Mouse (Mus musculus) leukemia stem cell, adult 10-12 weeks (primary cell): Measurements from ENCODE around the gene Olfr50. TPM values are rescaled to one million over a fixed set of nuclear protein-coding genes. Genes with fewer than 3 reads are reported as not detected.

Source experiments
- polyA plus RNA-seq: library from polyadenylated mRNA; stranded (reverse); fragments of >175 nt; gene quantifications from 2 replicates; pipeline ENCODE4 v1.2.3, GENCODE M21; 2012; ENCODE audit warnings: low replicate concordance

The Olfr50 gene
- 0.03 TPM in 1 of 2 replicates, not detected in the other for polyA plus RNA-seq

GRCm38 (mm10) chr2:36790238-36790637, at the start of gene Olfr50:
Gene Olfr50, plus strand, starts transcription at chr2:36790538.

GRCm38 (mm10) chr2:36783976-36784375, 6.4 kb upstream of the Olfr50 start, which contains the start of gene Olfr348:
Gene Olfr348, plus strand, starts transcription at chr2:36784276.

DNA sequence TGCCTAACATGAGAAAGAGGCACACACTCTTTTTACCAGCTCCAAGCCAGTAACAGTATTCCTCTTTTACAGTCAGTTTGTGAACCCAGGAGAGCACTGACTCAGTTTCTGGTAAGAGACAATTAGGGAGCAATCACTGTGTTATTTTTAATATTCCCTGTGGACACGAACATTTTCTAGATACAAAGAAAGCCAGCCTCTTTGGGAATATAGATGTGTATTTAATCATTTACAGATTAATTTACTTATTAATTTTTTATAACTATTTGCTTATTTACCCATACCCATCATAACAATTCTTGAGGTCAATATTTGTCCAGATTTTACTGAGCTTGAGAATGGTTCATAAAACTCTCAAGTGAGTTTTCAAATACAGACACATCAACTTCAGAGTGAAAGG, 26.6 kb downstream of the Olfr50 start, which contains the start of gene Olfr3:
TSS of gene Olfr3 (minus strand) at position 101 of the 400 bp plus-strand sequence.

GRCm38 (mm10) chr2:36846010-36846409, 55.7 kb downstream of the Olfr50 start, which contains the start of gene Olfr350:
Gene Olfr350, plus strand, starts transcription at chr2:36846310.

Other genes starting within 250 kb of the Olfr50 start
- 0.02 TPM in 1 of 2 replicates, not detected in the other for gene Olfr344, start 223.9 kb upstream of the Olfr50 start, polyA plus RNA-seq
- not detected in 2 replicates for gene Olfr345, start 150.5 kb upstream of the Olfr50 start, polyA plus RNA-seq
- not detected in 2 replicates for gene Olfr346, start 104.8 kb upstream of the Olfr50 start, polyA plus RNA-seq
- gene Olfr347, start 58.6 kb upstream of the Olfr50 start, polyA plus RNA-seq = 0.05 TPM in 1 of 2 replicates, not detected in the other
- not detected in 2 replicates for gene Olfr348, start 6.3 kb upstream of the Olfr50 start, polyA plus RNA-seq
- gene Olfr3, start 26.5 kb downstream of the Olfr50 start, polyA plus RNA-seq = not detected in 2 replicates
- not detected in 2 replicates for gene Olfr350, start 55.8 kb downstream of the Olfr50 start, polyA plus RNA-seq
- gene Olfr351, start 72.1 kb downstream of the Olfr50 start, polyA plus RNA-seq = not detected in 2 replicates
- gene Olfr352, start 77.9 kb downstream of the Olfr50 start, polyA plus RNA-seq = not detected in 2 replicates
- 0.03 TPM in 1 of 2 replicates, not detected in the other for gene Olfr353, start 102.4 kb downstream of the Olfr50 start, polyA plus RNA-seq
- not detected in 2 replicates for gene Olfr354, start 115.1 kb downstream of the Olfr50 start, polyA plus RNA-seq
- not detected in 2 replicates for gene Olfr355, start 138.4 kb downstream of the Olfr50 start, polyA plus RNA-seq
- not detected in 2 replicates for gene Olfr356, start 146.6 kb downstream of the Olfr50 start, polyA plus RNA-seq
- gene Olfr357, start 203.3 kb downstream of the Olfr50 start, polyA plus RNA-seq = 0.03 TPM in 1 of 2 replicates, not detected in the other
- not detected in 2 replicates for gene Olfr358, start 218.8 kb downstream of the Olfr50 start, polyA plus RNA-seq